Mouse (Mus musculus): Measurements from ENCODE around the gene Ucp1. TPM values are rescaled to one million over a fixed set of nuclear protein-coding genes. Genes with fewer than 3 reads are reported as not detected.

The Ucp1 gene
- polyA plus RNA-seq, 1 experiment from 2014 or later: not detected

- DNase-seq (ENCODE audit: low spot score) (no peak), ATAC-seq (replicated peaks; ENCODE audit: low FRiP score) (no peak)
- H3K4me1 ChIP-seq (replicated peaks; ENCODE audit: control insufficient read depth, insufficient read depth, low read length): no peaks in the 10 kb centered on the region
Observed at GRCm38 (mm10) chr8:83342693-83343092, 52.5 kb downstream of the Ucp1 start.

More at GRCm38 (mm10) chr8:83342693-83343092, 52.5 kb downstream of the Ucp1 start:
- Histone ChIP-seq H3K27me3 (replicated peaks; ENCODE audit: control insufficient read depth, insufficient read depth, low read length) (no peaks in the 10 kb centered on the region), H3K9me3 (ENCODE audit: control insufficient read depth, low read length) (no peaks in the 10 kb centered on the region), H3K27ac (ENCODE audit: low read depth, low read length) (no peak overlapping the region), H3K9ac (ENCODE audit: low read depth, low read length) (no peak overlapping the region), H3K4me2 (no peak overlapping the region), H3K36me3 (ENCODE audit: control insufficient read depth, insufficient read depth, low read length) (no peaks in the 10 kb centered on the region), H3K4me3 (ENCODE audit: low read depth, low read length) (no peak overlapping the region)

Other genes starting within 250 kb of the Ucp1 start
- 0.86 and 1.3 TPM in 2 replicates for gene Tbc1d9, start 125.0 kb upstream of the Ucp1 start, polyA plus RNA-seq (2014; fragmentation: Nextera tagmentation; extraction: Ambion mirVana)
- 0.38 and 0.86 TPM in 2 replicates for gene Gm10645, start 124.2 kb upstream of the Ucp1 start, polyA plus RNA-seq (2014; fragmentation: Nextera tagmentation; extraction: Ambion mirVana)
- gene Elmod2, start 42.1 kb downstream of the Ucp1 start, polyA plus RNA-seq (2014; fragmentation: Nextera tagmentation; extraction: Ambion mirVana): 15.0 and 18.1 TPM in 2 replicates
- gene Mgat4d, start 58.1 kb downstream of the Ucp1 start, polyA plus RNA-seq (2014; fragmentation: Nextera tagmentation; extraction: Ambion mirVana): not detected in 2 replicates
- gene Clgn, start 99.5 kb downstream of the Ucp1 start, polyA plus RNA-seq (2014; fragmentation: Nextera tagmentation; extraction: Ambion mirVana): 0.62 and 0.87 TPM in 2 replicates
- gene Scoc, start 168.0 kb downstream of the Ucp1 start, polyA plus RNA-seq (2014; fragmentation: Nextera tagmentation; extraction: Ambion mirVana): 83.3 and 91.0 TPM in 2 replicates
- gene Olfr370, start 245.4 kb downstream of the Ucp1 start, polyA plus RNA-seq (2014; fragmentation: Nextera tagmentation; extraction: Ambion mirVana): not detected in 2 replicates